Mouse (Mus musculus) megakaryocyte, embryonic 14.5 days (primary cell): ENCODE measurements at regions not wholly inside any gene's neighbourhood (a gene's known extent, or its start where the extent isn't known, plus 50 kb on each side); places are given as distances from the start of the nearest gene placed in this dataset.

Experiments
- FLI1 ChIP-seq: IDR thresholded peaks from 2 replicates; pipeline ENCODE4 v1.6.1; 2012; ENCODE audit warnings: low read length, inconsistent platforms, mixed read lengths
- GATA1 ChIP-seq: IDR thresholded peaks from 3 replicates; pipeline ENCODE4 v1.6.1; 2012; ENCODE audit warnings: mixed read lengths, low read length, inconsistent platforms, borderline replicate concordance

- TF ChIP-seq GATA1 (no peak), FLI1 (no peak)
Measured at GRCm38 (mm10) chr10:83871736-83872400, 149.2 kb downstream of the 1500009L16Rik start.
